Mouse (Mus musculus) left cerebral cortex, postnatal 10 days (tissue): Measurements from ENCODE around the gene Clec2l. TPM values are rescaled to one million over a fixed set of nuclear protein-coding genes. Genes with fewer than 3 reads are reported as not detected.
"Not testable (repeated sequence)": the region's sequence is repeated elsewhere in the genome, so short reads cannot be mapped to it uniquely, and the experiment has no call there.

Source experiments
- DNase-seq, 2 experiments: peaks; one replicate each; pipeline ENCODE4 v3.0.0; 2021 to 2022; ENCODE audit warnings: low spot score in 2 of 2, mixed read lengths in 1 of 2; ENCODE audit errors: extremely low spot score in 1 of 2
- intact Hi-C: fragments of 180-260 bp; cut with DNase I; formaldehyde crosslinking; loops from one replicate; pipeline ENCODE4 v1.15.1; 2025
- total RNA-seq, 2 experiments: library from RNA; stranded (reverse); gene quantifications; 2 replicates each; pipeline ENCODE4 v1.2.3; 2021

The Clec2l gene
- total RNA-seq, 2 experiments from 2014 or later: 113 to 117 TPM

GRCm38 (mm10) chr6:38650263-38650937 lies 12.5 kb upstream of the Clec2l start:
- peak; percentile 49 to 70 for DNase-seq
- intact Hi-C loops: loop anchor here (5.0 to 10.0 kb wide), 2 partner anchors 42 to 414 kb away; no protein-coding TSS in a partner anchor

- DNase-seq: no peak
- intact Hi-C loops: no loop called here
Observed at GRCm38 (mm10) chr6:38661626-38662025, 1.2 kb upstream of the Clec2l start.

- intact Hi-C loops: no loop called here
- no peak for DNase-seq
Observed at GRCm38 (mm10) chr6:38669580-38669979, 6.7 kb downstream of the Clec2l start.

- DNase-seq, intact Hi-C loops: not testable (repeated sequence)
Observed at GRCm38 (mm10) chr6:38670488-38670887, 7.6 kb downstream of the Clec2l start.

- intact Hi-C loops: no loop called here
Observed at GRCm38 (mm10) chr6:38671270-38671669, 8.4 kb downstream of the Clec2l start.

GRCm38 (mm10) chr6:38672011-38672410 lies 9.1 kb downstream of the Clec2l start:
- no peak for DNase-seq
- intact Hi-C loops: no loop called here

More at GRCm38 (mm10) chr6:38671270-38671669, 8.4 kb downstream of the Clec2l start:
- no peak for DNase-seq

GRCm38 (mm10) chr6:38676217-38676616 lies 13.3 kb downstream of the Clec2l start:
- DNase-seq: no peak
- intact Hi-C loops: no loop called here

GRCm38 (mm10) chr6:38676723-38677122 lies 13.9 kb downstream of the Clec2l start:
- DNase-seq: peak in 1 of 2 experiments; percentile 50
- intact Hi-C loops: no loop called here

- DNase-seq: no peak
- intact Hi-C loops: no loop called here
Observed at GRCm38 (mm10) chr6:38677629-38678028, 14.8 kb downstream of the Clec2l start.

- DNase-seq: no peak
- intact Hi-C loops: no loop called here
Observed at GRCm38 (mm10) chr6:38682532-38682931, 19.7 kb downstream of the Clec2l start.

GRCm38 (mm10) chr6:38687216-38687615 lies 24.3 kb downstream of the Clec2l start:
- peak in 1 of 2 experiments; percentile 64 for DNase-seq

GRCm38 (mm10) chr6:38688841-38689240 lies 26.0 kb downstream of the Clec2l start:
- DNase-seq: no peak
- intact Hi-C loops: no loop called here

More at GRCm38 (mm10) chr6:38687216-38687615, 24.3 kb downstream of the Clec2l start:
- intact Hi-C loops: no loop called here

GRCm38 (mm10) chr6:38690615-38691014 lies 27.7 kb downstream of the Clec2l start:
- intact Hi-C loops: loop anchor here (5.0 kb wide), 1 partner anchor 38 kb away; no protein-coding TSS in a partner anchor

GRCm38 (mm10) chr6:38691052-38691451 lies 28.2 kb downstream of the Clec2l start:
- DNase-seq: no peak
- intact Hi-C loops: loop anchor here (5.0 kb wide), 1 partner anchor 39 kb away; no protein-coding TSS in a partner anchor

More at GRCm38 (mm10) chr6:38690615-38691014, 27.7 kb downstream of the Clec2l start:
- no peak for DNase-seq

GRCm38 (mm10) chr6:38692556-38692955 lies 29.7 kb downstream of the Clec2l start:
- DNase-seq: no peak
- intact Hi-C loops: loop anchor here (5.0 kb wide), 1 partner anchor 40 kb away; no protein-coding TSS in a partner anchor

GRCm38 (mm10) chr6:38695380-38696054 lies 32.6 kb downstream of the Clec2l start:
- peak; percentile 83 to 85 for DNase-seq
- intact Hi-C loops: loop anchor here (5.0 kb wide), 1 partner anchor 163 kb away; the partner anchor contains the start of gene Fmc1

- no peak for DNase-seq
- intact Hi-C loops: loop anchor here (5.0 kb wide), 1 partner anchor 164 kb away; the partner anchor contains the start of gene Fmc1
Observed at GRCm38 (mm10) chr6:38696570-38696969, 33.7 kb downstream of the Clec2l start.

GRCm38 (mm10) chr6:38698233-38698889 lies 35.5 kb downstream of the Clec2l start:
- peak in 1 of 2 experiments; percentile 40 for DNase-seq
- intact Hi-C loops: loop anchor here (5.0 kb wide), 1 partner anchor 166 kb away; the partner anchor contains the start of gene Fmc1

GRCm38 (mm10) chr6:38701421-38701820 lies 38.6 kb downstream of the Clec2l start:
- DNase-seq: no peak
- intact Hi-C loops: no loop called here
